Mouse (Mus musculus) mesoderm, embryonic 11.5 days (tissue): ENCODE results near the gene Gm10053.
"Not testable (repeated sequence)": the region's sequence is repeated elsewhere in the genome, so short reads cannot be mapped to it uniquely, and the experiment has no call there.

Experiments used
- DNase-seq: peaks from one replicate; pipeline ENCODE4 v3.0.0-alpha.2; 2012; ENCODE audit warnings: low read depth, low spot score

Gm10053 gene

GRCm38 (mm10) chr19:24875129-24875870 lies at the start of gene Gm10053:
Gene Gm10053 (plus strand): TSS chr19:24875686.
- DNase-seq: not testable (repeated sequence)

DNA sequence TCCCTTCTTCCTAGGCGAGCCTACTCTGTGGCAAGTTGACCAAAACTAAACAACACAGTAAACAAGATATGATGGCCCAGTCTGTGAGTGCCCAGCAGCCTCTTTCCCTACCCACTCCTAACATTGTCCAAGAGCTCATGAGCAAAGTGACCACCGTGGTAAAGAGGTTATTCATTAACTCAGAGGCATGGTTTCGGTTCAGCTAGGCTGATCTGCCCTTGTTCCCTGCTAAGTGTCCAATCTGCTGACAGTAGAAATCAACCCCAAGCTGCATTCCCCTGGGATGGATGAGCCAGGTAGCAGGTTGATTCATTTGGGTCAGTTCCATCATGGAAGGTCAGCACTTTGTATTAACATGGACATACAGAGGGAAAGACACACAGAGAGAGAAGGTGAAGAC lies 33.4 kb upstream of the Gm10053 start:
- no peak for DNase-seq

DNA sequence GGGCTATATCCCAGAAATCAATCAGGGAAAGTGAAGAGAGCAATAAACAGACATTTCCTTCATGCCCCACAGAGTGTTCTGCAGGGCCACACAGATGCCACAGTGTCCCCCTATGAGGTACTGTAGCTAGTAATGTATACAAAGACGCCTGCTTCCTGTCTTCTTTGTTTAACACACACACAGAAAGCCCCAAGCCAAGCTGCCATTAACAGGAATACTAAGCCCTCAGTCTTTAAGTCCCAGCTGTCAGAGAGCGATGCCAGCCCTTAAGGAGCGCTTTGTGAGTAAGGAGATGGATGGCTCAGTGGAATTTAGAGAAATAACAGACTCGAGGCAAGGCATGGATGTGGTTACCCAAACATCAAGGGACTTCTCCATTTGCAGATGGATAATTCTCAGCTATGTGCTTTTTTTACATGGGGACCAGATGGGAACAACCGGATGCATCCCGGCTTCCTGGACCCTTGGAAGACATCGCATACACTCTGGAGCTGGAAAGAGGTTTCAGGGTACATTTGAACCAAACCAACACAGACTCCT lies 30.4 kb upstream of the Gm10053 start:
- DNase-seq: peak; percentile 73

DNA sequence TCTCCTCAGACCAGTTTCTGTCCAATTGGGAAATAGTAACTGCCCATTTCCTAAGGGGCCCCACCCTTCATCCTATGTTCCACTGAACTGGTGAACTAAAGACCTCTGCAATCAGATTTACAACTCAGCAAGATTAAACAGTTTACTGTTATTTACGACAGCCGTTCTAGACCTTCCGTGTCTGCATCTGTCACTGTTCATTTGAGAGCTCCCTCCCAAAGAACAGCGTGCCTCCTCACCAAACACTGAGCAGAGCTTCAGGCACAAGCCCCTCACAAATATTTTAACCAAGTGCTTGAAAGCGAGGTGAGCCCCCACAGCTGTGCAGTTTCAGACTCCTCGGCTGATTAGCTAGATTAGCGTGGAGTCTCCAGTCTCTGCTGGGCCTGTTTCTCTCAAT lies 27.1 kb upstream of the Gm10053 start:
- no peak for DNase-seq

DNA sequence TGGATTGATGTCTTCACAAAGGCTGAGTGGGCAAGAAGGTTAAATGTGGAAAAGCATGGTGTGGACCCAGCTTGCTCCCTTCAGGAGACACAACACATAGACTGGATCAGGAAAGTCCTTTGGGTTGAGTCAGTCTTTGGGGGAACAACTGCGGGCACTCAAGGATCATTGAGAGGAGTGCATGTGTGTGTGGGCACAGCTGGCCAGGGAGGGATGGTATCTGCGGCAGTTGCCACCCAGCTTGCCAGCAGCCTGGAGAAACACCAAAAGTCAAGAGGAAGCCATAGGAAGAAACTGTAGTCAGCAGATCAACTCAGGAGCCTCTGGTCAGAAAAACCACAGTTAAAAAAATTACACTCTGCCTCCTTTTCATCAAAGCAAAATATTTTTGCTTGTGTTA lies 26.6 kb upstream of the Gm10053 start:
- no peak for DNase-seq

GRCm38 (mm10) chr19:24851456-24852315 lies 23.8 kb upstream of the Gm10053 start:
- DNase-seq: no peak

DNA sequence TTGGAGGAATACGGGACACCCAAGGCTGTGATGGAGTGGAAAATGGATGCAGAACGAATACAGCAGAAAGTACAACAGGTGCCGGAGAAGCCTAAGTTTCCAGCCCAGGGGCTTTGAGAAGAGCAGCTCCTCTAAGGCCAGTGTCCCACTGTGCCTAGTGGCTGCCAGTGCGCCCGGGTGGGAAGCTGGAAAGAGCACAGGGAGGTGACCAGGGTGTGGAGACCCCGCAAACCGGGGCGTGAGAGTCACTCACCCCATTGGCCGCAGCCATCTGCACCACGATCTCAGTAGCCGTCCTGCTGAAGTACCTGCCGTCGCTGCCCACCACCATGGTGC lies 14.2 kb upstream of the Gm10053 start:
- no peak for DNase-seq

DNA sequence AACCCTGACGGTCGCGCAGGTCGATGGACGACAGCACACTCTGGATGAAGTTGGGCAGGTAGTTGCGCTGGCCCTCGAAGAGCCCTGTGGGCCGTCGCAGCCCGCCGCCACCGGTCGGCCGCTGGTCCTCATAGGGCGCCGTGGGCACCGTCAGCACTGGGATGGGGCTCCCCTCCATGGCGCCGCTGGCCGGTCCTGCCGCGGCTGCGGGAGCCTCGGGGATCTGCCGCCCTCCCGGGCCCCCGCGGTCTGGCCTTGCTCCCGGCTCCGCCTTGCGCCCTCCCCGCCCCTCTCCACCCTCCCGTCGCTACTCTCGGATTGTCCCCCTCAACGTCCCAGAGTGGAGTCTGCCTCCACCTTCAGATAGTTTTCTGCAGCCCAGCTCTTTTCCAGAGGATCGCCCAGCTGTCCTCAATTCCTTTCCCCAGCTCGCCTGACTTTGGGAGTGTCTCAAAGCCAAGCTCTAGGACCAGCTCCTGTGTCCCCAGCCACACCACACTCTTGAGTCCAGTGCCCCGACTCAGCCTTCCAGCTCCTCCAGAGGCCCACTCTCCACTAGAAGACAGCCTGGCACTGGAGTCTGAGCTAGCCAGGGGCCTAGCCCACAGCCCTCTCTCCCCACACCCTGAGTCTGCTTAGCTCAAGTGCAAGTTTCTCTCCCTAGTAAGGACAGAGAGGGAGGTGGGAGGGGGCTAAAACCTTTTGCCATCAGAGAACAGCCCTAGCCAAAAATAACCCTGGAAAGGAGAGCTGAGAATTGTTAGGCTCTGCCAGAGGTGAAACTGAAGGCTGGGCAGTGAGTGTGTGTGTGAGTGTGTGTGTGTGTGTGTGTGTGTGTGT lies 13.7 kb upstream of the Gm10053 start, which contains the start of gene Pgm5:
TSS of gene Pgm5 (minus strand) at position 244 of the 840 bp plus-strand sequence.
- DNase-seq: no peak

DNA sequence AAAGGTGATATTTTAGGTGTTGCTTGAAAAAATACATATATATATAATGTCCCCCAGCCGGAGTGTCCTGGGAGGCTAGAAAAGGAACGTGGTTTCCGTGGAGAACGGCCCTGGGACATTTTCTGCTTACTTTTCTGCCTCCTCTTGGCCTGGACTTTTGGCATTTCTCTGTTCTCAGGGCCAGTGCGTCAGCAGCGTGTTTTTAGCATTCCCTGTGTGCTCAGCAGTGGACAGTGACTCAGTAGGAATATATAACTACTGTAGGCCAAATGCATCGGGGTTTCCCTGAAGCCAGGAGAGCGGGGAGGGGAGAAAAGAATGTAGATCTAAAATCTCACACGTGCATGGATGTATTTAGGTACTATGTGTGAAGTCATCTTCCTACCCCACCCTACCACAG lies 10.1 kb upstream of the Gm10053 start:
- DNase-seq: no peak

- DNase-seq: peak; percentile 89
Observed at GRCm38 (mm10) chr19:24871037-24871635, 4.3 kb upstream of the Gm10053 start.

DNA sequence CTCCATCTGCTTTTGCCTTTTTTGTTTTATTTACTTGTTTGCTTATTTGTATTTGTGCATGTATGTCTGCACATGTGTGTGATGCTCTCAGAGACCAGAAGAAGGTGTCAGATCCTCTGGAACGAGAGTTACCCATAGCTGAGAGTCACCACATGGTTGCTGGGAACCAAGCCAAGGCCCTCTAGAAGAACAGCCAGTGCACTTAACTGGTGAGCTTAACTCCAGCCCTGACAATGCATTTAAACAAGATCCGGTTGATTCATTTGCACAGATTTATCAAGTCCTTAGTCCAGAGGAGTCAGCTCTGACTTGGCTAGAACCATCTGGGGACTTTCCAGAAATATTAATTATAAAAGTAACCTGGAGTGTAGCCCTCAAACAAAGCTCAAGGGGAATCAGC lies 1.6 kb upstream of the Gm10053 start:
- no peak for DNase-seq

DNA sequence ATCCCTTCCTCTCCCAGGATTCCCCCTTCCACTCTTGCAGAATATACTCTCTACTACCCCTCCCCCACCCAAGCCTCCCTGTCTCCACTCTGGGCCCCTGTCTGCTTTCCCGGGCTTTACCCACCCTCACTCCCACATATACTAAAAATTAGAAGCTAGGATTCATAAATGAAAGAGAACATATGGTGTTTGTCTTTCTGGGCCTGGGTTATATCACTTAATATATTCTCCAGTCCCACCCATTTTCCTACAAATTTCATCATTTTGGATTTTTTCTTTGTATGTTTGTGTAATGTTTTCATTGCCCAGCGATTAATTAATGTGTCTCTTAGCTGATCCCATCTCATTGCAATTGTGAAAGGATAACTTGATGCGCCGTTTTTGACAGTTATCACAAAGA lies 5.8 kb downstream of the Gm10053 start:
- no peak for DNase-seq

GRCm38 (mm10) chr19:24885504-24885903 lies 10.0 kb downstream of the Gm10053 start:
- peak; percentile 80 for DNase-seq

GRCm38 (mm10) chr19:24886888-24887287 lies 11.4 kb downstream of the Gm10053 start:
- no peak for DNase-seq

- DNase-seq: no peak
Observed at GRCm38 (mm10) chr19:24896536-24896935, 21.1 kb downstream of the Gm10053 start.

DNA sequence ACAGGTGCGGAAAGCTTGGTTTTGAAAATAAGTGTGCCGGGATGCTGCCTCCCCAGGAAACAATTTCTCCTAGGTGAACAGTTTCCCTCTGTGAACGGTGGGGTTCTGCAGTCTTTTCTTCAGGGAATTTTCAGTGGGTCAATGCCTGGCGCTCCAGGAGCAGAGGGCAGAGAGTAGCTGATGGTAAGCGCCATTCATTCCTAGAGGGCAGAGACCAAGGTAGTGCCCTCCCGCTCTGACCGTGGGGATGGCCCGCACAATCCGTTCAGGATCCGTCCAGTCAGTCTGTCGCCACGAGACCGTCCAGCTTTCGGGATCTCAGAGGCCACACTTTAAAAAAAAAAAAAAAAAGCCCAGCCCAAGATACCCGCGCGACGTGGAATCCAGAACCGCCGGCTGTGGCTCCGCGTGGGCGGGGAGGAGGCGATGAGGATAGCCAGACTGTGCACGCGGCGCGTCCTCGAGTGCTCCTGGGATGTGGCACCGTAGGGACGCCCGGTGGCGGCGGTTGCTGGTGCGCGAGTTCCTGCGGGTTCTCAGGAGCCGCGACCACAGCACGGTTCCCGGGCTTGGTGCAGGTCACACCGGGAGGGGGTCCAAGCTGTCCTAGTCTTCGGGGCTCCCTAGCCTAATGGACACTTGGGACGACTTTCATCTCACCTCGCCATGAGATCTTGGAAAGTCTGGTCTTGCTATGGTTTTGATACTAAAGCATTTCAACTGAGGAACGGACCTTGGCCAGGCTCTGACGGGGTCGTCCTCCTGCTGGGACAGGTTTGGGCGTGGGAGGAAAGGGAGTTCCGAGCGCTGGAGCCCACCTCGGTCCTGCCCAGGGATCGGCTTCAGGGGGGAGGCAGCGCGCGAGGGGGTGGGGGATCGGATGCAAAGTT lies 21.8 kb downstream of the Gm10053 start:
- no peak for DNase-seq

DNA sequence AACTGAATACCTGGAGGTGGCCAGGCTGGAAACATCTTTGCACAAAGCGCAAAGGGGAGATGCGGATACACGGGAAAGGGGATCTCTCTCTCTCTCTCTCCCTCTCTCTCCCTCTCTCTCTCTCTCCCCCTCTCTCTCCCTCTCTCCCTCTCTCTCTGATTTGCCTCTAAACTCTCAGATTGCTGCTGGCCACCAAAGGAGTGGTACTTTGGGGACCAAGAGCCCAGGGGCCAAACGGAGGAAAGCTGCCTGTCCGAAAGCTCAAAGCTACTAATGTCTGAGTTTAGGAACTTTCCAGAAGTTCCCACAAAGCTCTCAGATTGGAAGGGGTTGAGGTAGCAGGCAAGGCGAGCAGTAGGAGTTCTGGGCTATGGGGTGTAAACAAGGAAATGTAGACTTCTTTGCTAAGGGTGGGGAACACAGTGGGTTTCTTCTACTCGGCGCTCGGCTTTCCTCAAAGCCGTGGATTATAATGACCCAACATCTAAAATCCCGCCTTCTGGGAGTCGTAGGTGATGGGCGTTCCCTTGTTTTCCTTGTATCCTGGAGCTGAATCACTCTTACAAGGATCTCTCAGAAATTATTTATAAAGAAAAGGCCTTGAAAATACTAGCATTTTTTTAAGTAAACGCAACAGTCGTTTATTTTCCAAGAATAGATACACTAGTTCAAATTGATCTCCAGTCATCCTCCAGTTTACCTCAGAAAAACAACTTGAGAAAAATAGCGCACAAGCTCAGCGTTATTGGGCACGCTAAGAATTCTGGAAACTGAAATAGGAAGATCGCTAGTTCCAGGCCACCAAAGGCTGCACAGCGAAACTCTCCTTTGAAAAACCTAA lies 22.6 kb downstream of the Gm10053 start:
- no peak for DNase-seq

DNA sequence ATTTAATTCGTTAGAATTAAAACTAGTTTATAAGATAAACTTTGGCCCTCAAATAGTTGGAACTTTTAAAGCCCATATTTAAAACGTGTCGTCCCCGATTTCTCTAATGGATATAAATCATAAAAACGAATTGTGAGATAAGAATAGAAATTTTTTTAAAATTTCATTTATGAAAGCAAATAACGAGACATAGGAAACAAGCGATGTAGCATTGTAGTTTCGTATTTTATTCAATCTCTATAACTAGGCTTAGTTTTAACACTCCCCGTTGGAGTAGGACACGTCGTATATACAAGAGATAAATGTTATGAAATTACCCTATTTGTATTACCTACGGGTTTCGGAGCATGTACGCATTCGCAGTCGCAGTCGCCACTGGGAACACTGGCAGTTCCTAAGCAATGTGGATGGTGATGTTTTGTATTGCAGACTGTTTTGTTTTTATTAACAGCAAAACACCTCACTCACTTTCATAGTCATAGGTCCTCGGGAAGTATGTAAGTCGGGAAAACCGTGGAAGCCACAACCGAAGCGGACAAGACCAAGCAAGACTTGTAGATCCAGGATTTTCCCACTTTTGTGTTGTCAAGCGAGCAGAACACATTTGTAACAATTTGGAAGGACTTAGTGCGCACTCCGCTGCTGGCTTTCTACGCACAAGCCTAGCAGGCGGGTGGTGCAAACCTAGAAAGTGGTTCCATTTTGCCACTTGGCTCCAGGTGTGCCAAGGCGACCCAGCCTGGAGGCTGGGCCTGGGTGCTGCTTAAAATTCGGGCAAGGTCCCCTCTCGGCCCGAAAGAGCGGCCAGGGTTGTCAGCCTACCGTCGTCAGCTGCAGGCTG lies 23.5 kb downstream of the Gm10053 start:
- no peak for DNase-seq
